Mouse (Mus musculus) forebrain, postnatal 0 days (tissue): Measurements from ENCODE around the gene Cnih2. TPM values are rescaled to one million over a fixed set of nuclear protein-coding genes. Genes with fewer than 3 reads are reported as not detected.
A peak's percentile ranks its signal among the peaks of the same experiment; 100 is the strongest.

Source experiments
- ATAC-seq: fragments of 200-750 bp; cut with Nextera tagmentation; 2 replicates; pipeline ENCODE4 v1.8.0; 2017; ENCODE audit warnings: mild to moderate bottlenecking, moderate library complexity
- DNase-seq: peaks from one replicate; pipeline ENCODE4 v3.0.0-alpha.2; 2015
- H3K27ac ChIP-seq: fragments of 300-500 bp; sonication (generic); 2 replicates; pipeline ENCODE4 v1.5.1; 2014; ENCODE audit warnings: low read depth, mild to moderate bottlenecking, antibody characterized with exemption, low read length, moderate library complexity, mixed read lengths
- H3K27me3 ChIP-seq: fragments of 300-500 bp; sonication (generic); 2 replicates; pipeline ENCODE4 v1.6.1; 2014; ENCODE audit warnings: mild to moderate bottlenecking, low read length, mixed read lengths; ENCODE audit not compliant: insufficient read depth
- H3K36me3 ChIP-seq: fragments of 300-500 bp; sonication (generic); 2 replicates; pipeline ENCODE4 v1.6.1; 2014; ENCODE audit warnings: mild to moderate bottlenecking, moderate library complexity; ENCODE audit not compliant: insufficient read depth
- H3K4me1 ChIP-seq: fragments of 300-500 bp; sonication (generic); 2 replicates; pipeline ENCODE4 v1.6.1; 2014; ENCODE audit warnings: antibody characterized with exemption; ENCODE audit not compliant: insufficient read depth
- H3K4me2 ChIP-seq: fragments of 300-500 bp; sonication (generic); 2 replicates; pipeline ENCODE4 v1.6.1; 2014; ENCODE audit warnings: low read depth, mild to moderate bottlenecking, moderate library complexity
- H3K4me3 ChIP-seq: fragments of 300-500 bp; sonication (generic); 2 replicates; pipeline ENCODE4 v1.5.1; 2014; ENCODE audit warnings: low read depth, low read length, mixed read lengths
- H3K9ac ChIP-seq: fragments of 300-500 bp; sonication (generic); 2 replicates; pipeline ENCODE4 v1.6.1; 2014; ENCODE audit warnings: mild to moderate bottlenecking
- H3K9me3 ChIP-seq: fragments of 300-500 bp; sonication (generic); 2 replicates; pipeline ENCODE4 v1.6.1; 2016; ENCODE audit warnings: low read length
- CTCF ChIP-seq: sonication (generic); IDR thresholded peaks from 2 replicates; pipeline ENCODE4 v1.5.1; 2016; ENCODE audit warnings: antibody characterized with exemption, control low read depth, low read depth
- WGBS: fragments of 180-500 bp; shearing (Covaris S2); extraction: QIAGEN DNeasy Blood & Tissue Kit; methylation state at CpG from one replicate; pipeline ENCODE4 v1.1.7; 2014; 5-methylcytosine and 5-hydroxymethylcytosine counted together
- polyA plus RNA-seq: library from polyadenylated mRNA; unstranded; fragments of >200 nt; fragmentation: Nextera tagmentation; extraction: Ambion mirVana; gene quantifications from 2 replicates; pipeline ENCODE4 v1.2.1, GENCODE M21; 2015
- total RNA-seq: library from RNA; depleted of rRNA; stranded (reverse); fragments of >200 nt; gene quantifications from 2 replicates; pipeline ENCODE4 v1.2.3, GENCODE M21; 2014

The Cnih2 gene
- total and polyA plus RNA-seq, 2 experiments from 2014 or later, result 604 to 663 TPM

- Histone ChIP-seq H3K27me3 (no peaks in the 10 kb centered on the region), H3K27ac (no peak overlapping the region), H3K9ac (no peak overlapping the region), H3K4me3 (no peak overlapping the region), H3K36me3 (no peaks in the 10 kb centered on the region), H3K4me1 (peaks cover 13% of the 10 kb centered on the region; the same call in 1 of the 2 replicates), H3K9me3 (no peaks in the 10 kb centered on the region), H3K4me2 (no peak overlapping the region)
- TF ChIP-seq CTCF, result no peak
- ATAC-seq, result no peak
- WGBS, result 46% methylated on average over 5 of the region's 5 CpGs
- no peak for DNase-seq
Measured at GRCm38 (mm10) chr19:5073518-5073917, 24.8 kb downstream of the Cnih2 start.

- H3K9ac ChIP-seq, result no peak overlapping the region
- peaks cover 13% of the 10 kb centered on the region for H3K4me1 ChIP-seq
- no peak overlapping the region for H3K4me3 ChIP-seq
- peak overlapping the region; percentile 83 for H3K4me2 ChIP-seq
- no peaks in the 10 kb centered on the region for H3K27me3 ChIP-seq
- H3K9me3 ChIP-seq, result no peaks in the 10 kb centered on the region
- no peak overlapping the region for H3K27ac ChIP-seq
- ATAC-seq, result no peak
- WGBS, result 1% methylated on average over 15 of the region's 15 CpGs
- no peaks in the 10 kb centered on the region for H3K36me3 ChIP-seq
- TF ChIP-seq CTCF, result peak; percentile 63
- peak; percentile 48 for DNase-seq
Measured at GRCm38 (mm10) chr19:5073028-5073427, 25.3 kb downstream of the Cnih2 start.

GRCm38 (mm10) chr19:5072389-5073019, 25.8 kb downstream of the Cnih2 start:
- H3K36me3 ChIP-seq, result no peaks in the 10 kb centered on the region
- peak; percentile 44 for DNase-seq
- peak overlapping the region; percentile 42 for H3K4me3 ChIP-seq
- peak overlapping the region; percentile 60; the same call in 1 of the 2 replicates for H3K9ac ChIP-seq
- no peak for ATAC-seq
- no peaks in the 10 kb centered on the region for H3K9me3 ChIP-seq
- H3K27me3 ChIP-seq, result no peaks in the 10 kb centered on the region
- peaks cover 14% of the 10 kb centered on the region for H3K4me1 ChIP-seq
- no peak for TF ChIP-seq CTCF
- 0 out of 2 replicates have a peak overlapping the region, but pooled peaks have one; percentile 9 for H3K27ac ChIP-seq
- WGBS, result 2% methylated on average over 20 of the region's 20 CpGs
- peak overlapping the region; percentile 83 for H3K4me2 ChIP-seq

- Histone ChIP-seq H3K9me3 (no peaks in the 10 kb centered on the region), H3K9ac (peak overlapping the region; percentile 60), H3K4me2 (peak overlapping the region; percentile 83), H3K27me3 (no peaks in the 10 kb centered on the region), H3K4me3 (peak overlapping the region; percentile 42), H3K36me3 (no peaks in the 10 kb centered on the region), H3K27ac (peak overlapping the region; percentile 51), H3K4me1 (peaks cover 17% of the 10 kb centered on the region)
- TF ChIP-seq CTCF, result no peak
- ATAC-seq (peak; percentile 82), DNase-seq (peak; percentile 76)
- WGBS, result 1% methylated on average over 40 of the region's 40 CpGs
Measured at GRCm38 (mm10) chr19:5071545-5072369, 26.6 kb downstream of the Cnih2 start.

- H3K36me3 ChIP-seq, result no peaks in the 10 kb centered on the region
- H3K4me1 ChIP-seq, result peaks cover 17% of the 10 kb centered on the region
- peak overlapping the region; percentile 83 for H3K4me2 ChIP-seq
- peak overlapping the region; percentile 51; the same call in 1 of the 2 replicates for H3K27ac ChIP-seq
- DNase-seq (no peak), ATAC-seq (no peak)
- H3K27me3 ChIP-seq, result no peaks in the 10 kb centered on the region
- no peaks in the 10 kb centered on the region for H3K9me3 ChIP-seq
- peak overlapping the region; percentile 42 for H3K4me3 ChIP-seq
- TF ChIP-seq CTCF, result no peak
- H3K9ac ChIP-seq, result peak overlapping the region; percentile 60
- WGBS, result 14% methylated on average over 11 of the region's 11 CpGs
Measured at GRCm38 (mm10) chr19:5071077-5071476, 27.2 kb downstream of the Cnih2 start.

GRCm38 (mm10) chr19:5069978-5070377, 28.3 kb downstream of the Cnih2 start:
- Histone ChIP-seq H3K4me2 (no peak overlapping the region), H3K36me3 (no peaks in the 10 kb centered on the region), H3K4me3 (no peak overlapping the region), H3K27ac (no peak overlapping the region), H3K27me3 (no peaks in the 10 kb centered on the region), H3K4me1 (peaks cover 17% of the 10 kb centered on the region), H3K9ac (no peak overlapping the region), H3K9me3 (no peaks in the 10 kb centered on the region)
- ATAC-seq (no peak), DNase-seq (no peak)
- TF ChIP-seq CTCF, result no peak
- WGBS, result 88% methylated on average over 7 of the region's 7 CpGs

- no peak for TF ChIP-seq CTCF
- no peaks in the 10 kb centered on the region for H3K36me3 ChIP-seq
- ATAC-seq, result no peak
- WGBS, result 87% methylated on average over 5 of the region's 5 CpGs
- H3K27ac ChIP-seq, result no peak overlapping the region
- H3K27me3 ChIP-seq, result no peaks in the 10 kb centered on the region
- no peak overlapping the region for H3K4me2 ChIP-seq
- DNase-seq, result no peak
- H3K9ac ChIP-seq, result no peak overlapping the region
- H3K4me3 ChIP-seq, result no peak overlapping the region
- H3K9me3 ChIP-seq, result no peaks in the 10 kb centered on the region
- peaks cover 17% of the 10 kb centered on the region for H3K4me1 ChIP-seq
Measured at GRCm38 (mm10) chr19:5069486-5069885, 28.8 kb downstream of the Cnih2 start.
